Mouse (Mus musculus): ENCODE measurements at regions not wholly inside any gene's neighbourhood (a gene's known extent, or its start where the extent isn't known, plus 50 kb on each side); places are given as distances from the start of the nearest gene placed in this dataset.

- 69% methylated on average over 6 of the region's 6 CpGs for WGBS
- ATAC-seq = no peak
These were observed 262.1 kb downstream of the Cog6 start for GRCm38 (mm10) chr3:52754978-52755377.

GRCm38 (mm10) chr3:52754401-52754800, 262.6 kb downstream of the Cog6 start:
- DNase-seq (ENCODE audit: low spot score) (no peak), ATAC-seq (no peak)
- no peaks in the 10 kb centered on the region for H3K4me1 ChIP-seq (ENCODE audit: control insufficient read depth, insufficient read depth, low read length)
- H3K27me3 ChIP-seq (replicated peaks; ENCODE audit: control insufficient read depth, insufficient read depth, low read length) = no peaks in the 10 kb centered on the region
- no peaks in the 10 kb centered on the region for H3K9me3 ChIP-seq (replicated peaks; ENCODE audit: control insufficient read depth, low read length)
- no peaks in the 10 kb centered on the region for H3K36me3 ChIP-seq (ENCODE audit: control insufficient read depth, insufficient read depth, low read length)
- no peak overlapping the region for H3K9ac ChIP-seq (ENCODE audit: low read length)
- no peak overlapping the region for H3K4me3 ChIP-seq (ENCODE audit: low read depth, low read length)
- H3K4me2 ChIP-seq (ENCODE audit: low read length) = no peak overlapping the region
- 72% methylated on average over 4 of the region's 4 CpGs for WGBS
- no peak overlapping the region for H3K27ac ChIP-seq (ENCODE audit: low read depth, low read length)

More at GRCm38 (mm10) chr3:52754978-52755377, 262.1 kb downstream of the Cog6 start:
- no peak overlapping the region for H3K4me2 ChIP-seq (ENCODE audit: low read length)
- no peaks in the 10 kb centered on the region for H3K4me1 ChIP-seq (ENCODE audit: control insufficient read depth, insufficient read depth, low read length)
- H3K4me3 ChIP-seq (ENCODE audit: low read depth, low read length) = no peak overlapping the region
- no peaks in the 10 kb centered on the region for H3K36me3 ChIP-seq (ENCODE audit: control insufficient read depth, insufficient read depth, low read length)
- H3K9me3 ChIP-seq (replicated peaks; ENCODE audit: control insufficient read depth, low read length) = no peaks in the 10 kb centered on the region
- H3K27ac ChIP-seq (ENCODE audit: low read depth, low read length) = no peak overlapping the region
- DNase-seq (ENCODE audit: low spot score) = no peak
- H3K9ac ChIP-seq (ENCODE audit: low read length) = no peak overlapping the region
- no peaks in the 10 kb centered on the region for H3K27me3 ChIP-seq (replicated peaks; ENCODE audit: control insufficient read depth, insufficient read depth, low read length)

DNA sequence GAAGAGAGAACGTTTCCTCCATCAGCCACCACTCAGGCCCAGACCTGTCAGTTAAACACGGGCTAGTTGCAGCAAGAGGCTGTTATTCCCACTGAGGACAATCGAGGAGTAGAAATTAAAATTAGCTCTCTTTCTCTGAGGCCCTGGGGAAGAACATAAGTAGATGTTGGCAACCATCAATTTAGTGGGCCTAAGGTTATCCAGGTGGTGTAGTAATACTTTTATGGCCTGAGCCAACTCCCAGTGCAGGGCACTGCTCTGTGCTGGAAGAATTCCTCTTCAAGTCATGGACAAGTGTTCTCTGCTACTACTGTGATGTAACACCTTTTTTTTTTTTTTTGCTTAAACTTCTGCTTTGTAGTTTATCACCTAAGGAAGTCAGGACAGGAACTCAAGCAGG, 270.1 kb downstream of the Cog6 start:
- H3K27me3 ChIP-seq (replicated peaks; ENCODE audit: control insufficient read depth, insufficient read depth, low read length) = no peaks in the 10 kb centered on the region
- ATAC-seq = no peak

GRCm38 (mm10) chr3:52744334-52744733, 272.7 kb downstream of the Cog6 start:
- peak; percentile 83 for DNase-seq (ENCODE audit: low spot score)
- peaks cover 8% of the 10 kb centered on the region; the same call in 1 of the 2 replicates for H3K4me1 ChIP-seq (ENCODE audit: control insufficient read depth, insufficient read depth, low read length)

More for the DNA sequence above, 270.1 kb downstream of the Cog6 start:
- Histone ChIP-seq H3K4me1 (ENCODE audit: control insufficient read depth, insufficient read depth, low read length) (0 out of 2 replicates have a peak, but pooled peaks cover 3% of the 10 kb centered on the region), H3K9ac (ENCODE audit: low read length) (no peak overlapping the region), H3K27ac (ENCODE audit: low read depth, low read length) (no peak overlapping the region), H3K36me3 (ENCODE audit: control insufficient read depth, insufficient read depth, low read length) (no peaks in the 10 kb centered on the region), H3K4me3 (ENCODE audit: low read depth, low read length) (no peak overlapping the region), H3K4me2 (ENCODE audit: low read length) (no peak overlapping the region), H3K9me3 (replicated peaks; ENCODE audit: control insufficient read depth, low read length) (no peaks in the 10 kb centered on the region)
- 67% methylated on average over 3 of the region's 3 CpGs for WGBS
- no peak for DNase-seq (ENCODE audit: low spot score)

GRCm38 (mm10) chr3:52740466-52741026, 276.5 kb downstream of the Cog6 start:
- Histone ChIP-seq H3K27ac (ENCODE audit: low read depth, low read length) (no peak overlapping the region), H3K9ac (ENCODE audit: low read length) (no peak overlapping the region), H3K4me2 (ENCODE audit: low read length) (no peak overlapping the region), H3K9me3 (replicated peaks; ENCODE audit: control insufficient read depth, low read length) (no peaks in the 10 kb centered on the region), H3K4me3 (ENCODE audit: low read depth, low read length) (no peak overlapping the region), H3K27me3 (replicated peaks; ENCODE audit: control insufficient read depth, insufficient read depth, low read length) (no peaks in the 10 kb centered on the region), H3K36me3 (ENCODE audit: control insufficient read depth, insufficient read depth, low read length) (no peaks in the 10 kb centered on the region), H3K4me1 (ENCODE audit: control insufficient read depth, insufficient read depth, low read length) (peaks cover 8% of the 10 kb centered on the region; the same call in 1 of the 2 replicates)
- whole genome bisulfite sequencing = 43% methylated on average over 9 of the region's 9 CpGs
- ATAC-seq (peak; percentile 74), DNase-seq (ENCODE audit: low spot score) (peak; percentile 78)

More at GRCm38 (mm10) chr3:52744334-52744733, 272.7 kb downstream of the Cog6 start:
- no peaks in the 10 kb centered on the region for H3K27me3 ChIP-seq (replicated peaks; ENCODE audit: control insufficient read depth, insufficient read depth, low read length)
- no peak overlapping the region for H3K27ac ChIP-seq (ENCODE audit: low read depth, low read length)
- no peaks in the 10 kb centered on the region for H3K36me3 ChIP-seq (ENCODE audit: control insufficient read depth, insufficient read depth, low read length)
- H3K4me3 ChIP-seq (ENCODE audit: low read depth, low read length) = no peak overlapping the region
- H3K9me3 ChIP-seq (replicated peaks; ENCODE audit: control insufficient read depth, low read length) = no peaks in the 10 kb centered on the region
- no peak overlapping the region for H3K4me2 ChIP-seq (ENCODE audit: low read length)
- no peak overlapping the region for H3K9ac ChIP-seq (ENCODE audit: low read length)
- peak; percentile 79; the same call in 1 of the 2 replicates for ATAC-seq
- 66% methylated on average over 8 of the region's 8 CpGs for WGBS

DNA sequence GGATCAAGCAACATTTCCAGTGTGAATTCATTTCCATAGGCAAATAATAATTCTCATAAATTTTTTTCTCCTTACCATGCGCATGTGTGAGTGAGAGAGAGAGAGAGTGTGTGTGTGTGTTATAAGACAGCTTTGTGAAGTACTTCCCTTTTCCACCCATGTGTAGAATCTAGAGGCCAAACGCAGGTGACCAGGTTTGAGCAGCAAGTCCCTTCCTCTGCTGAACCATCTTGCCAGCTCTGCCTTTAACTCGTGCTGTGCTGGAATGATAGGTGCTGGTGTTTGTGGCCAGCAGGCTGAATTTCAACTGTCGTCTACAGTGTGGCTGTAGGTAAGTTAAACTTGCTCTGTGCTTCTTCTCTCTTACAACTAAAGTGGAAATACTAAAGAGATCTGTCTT, 277.5 kb downstream of the Cog6 start:
- H3K4me1 ChIP-seq (ENCODE audit: control insufficient read depth, insufficient read depth, low read length) = peaks cover 8% of the 10 kb centered on the region; the same call in 1 of the 2 replicates
- no peak overlapping the region for H3K9ac ChIP-seq (ENCODE audit: low read length)
- no peak for DNase-seq (ENCODE audit: low spot score)
- WGBS = 82% methylated on average over 4 of the region's 4 CpGs
- H3K27ac ChIP-seq (ENCODE audit: low read depth, low read length) = no peak overlapping the region
- H3K27me3 ChIP-seq (replicated peaks; ENCODE audit: control insufficient read depth, insufficient read depth, low read length) = no peaks in the 10 kb centered on the region
- no peak overlapping the region for H3K4me2 ChIP-seq (ENCODE audit: low read length)
- no peak overlapping the region for H3K4me3 ChIP-seq (ENCODE audit: low read depth, low read length)
- H3K36me3 ChIP-seq (ENCODE audit: control insufficient read depth, insufficient read depth, low read length) = no peaks in the 10 kb centered on the region
- H3K9me3 ChIP-seq (replicated peaks; ENCODE audit: control insufficient read depth, low read length) = no peaks in the 10 kb centered on the region
- ATAC-seq = no peak

GRCm38 (mm10) chr3:52738386-52738785, 278.7 kb downstream of the Cog6 start:
- WGBS = 54% methylated on average over 5 of the region's 5 CpGs
- peak; percentile 20 for DNase-seq (ENCODE audit: low spot score)

GRCm38 (mm10) chr3:52735939-52736338, 281.1 kb downstream of the Cog6 start:
- WGBS = 93% methylated on average over 7 of the region's 7 CpGs
- no peak overlapping the region for H3K27ac ChIP-seq (ENCODE audit: low read depth, low read length)
- no peak overlapping the region for H3K4me2 ChIP-seq (ENCODE audit: low read length)
- no peaks in the 10 kb centered on the region for H3K27me3 ChIP-seq (replicated peaks; ENCODE audit: control insufficient read depth, insufficient read depth, low read length)
- no peak overlapping the region for H3K9ac ChIP-seq (ENCODE audit: low read length)
- H3K36me3 ChIP-seq (ENCODE audit: control insufficient read depth, insufficient read depth, low read length) = no peaks in the 10 kb centered on the region
- no peak overlapping the region for H3K4me3 ChIP-seq (ENCODE audit: low read depth, low read length)
- no peak for DNase-seq (ENCODE audit: low spot score)
- peaks cover 5% of the 10 kb centered on the region; the same call in 1 of the 2 replicates for H3K4me1 ChIP-seq (ENCODE audit: control insufficient read depth, insufficient read depth, low read length)
- no peak for ATAC-seq
- no peaks in the 10 kb centered on the region for H3K9me3 ChIP-seq (replicated peaks; ENCODE audit: control insufficient read depth, low read length)

More at GRCm38 (mm10) chr3:52738386-52738785, 278.7 kb downstream of the Cog6 start:
- Histone ChIP-seq H3K9me3 (replicated peaks; ENCODE audit: control insufficient read depth, low read length) (no peaks in the 10 kb centered on the region), H3K4me3 (ENCODE audit: low read depth, low read length) (no peak overlapping the region), H3K27me3 (replicated peaks; ENCODE audit: control insufficient read depth, insufficient read depth, low read length) (no peaks in the 10 kb centered on the region), H3K36me3 (ENCODE audit: control insufficient read depth, insufficient read depth, low read length) (no peaks in the 10 kb centered on the region), H3K9ac (ENCODE audit: low read length) (no peak overlapping the region), H3K4me2 (ENCODE audit: low read length) (no peak overlapping the region), H3K4me1 (ENCODE audit: control insufficient read depth, insufficient read depth, low read length) (peaks cover 5% of the 10 kb centered on the region; the same call in 1 of the 2 replicates), H3K27ac (ENCODE audit: low read depth, low read length) (no peak overlapping the region)
- no peak for ATAC-seq

DNA sequence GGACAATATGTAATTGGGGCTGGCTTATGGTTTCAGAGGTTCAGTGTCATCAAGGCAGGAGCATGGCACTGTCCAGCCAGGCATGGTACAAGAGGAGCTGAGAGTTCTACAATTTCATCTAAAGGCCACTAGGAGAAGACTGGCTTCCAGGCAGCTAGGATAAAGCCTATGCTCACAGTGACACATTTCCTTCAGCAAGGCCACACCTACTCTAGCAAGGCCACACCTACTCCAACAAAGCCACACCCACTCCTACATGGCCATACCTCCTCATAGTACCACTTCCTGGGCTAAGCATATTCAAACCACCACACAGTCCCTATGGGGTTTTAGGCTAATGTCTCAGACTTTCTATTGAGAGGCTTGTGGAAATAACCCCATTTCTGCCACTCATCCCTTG, 285.1 kb downstream of the Cog6 start:
- no peaks in the 10 kb centered on the region for H3K27me3 ChIP-seq (replicated peaks; ENCODE audit: control insufficient read depth, insufficient read depth, low read length)
- no peaks in the 10 kb centered on the region for H3K36me3 ChIP-seq (ENCODE audit: control insufficient read depth, insufficient read depth, low read length)
- H3K9ac ChIP-seq (ENCODE audit: low read length) = no peak overlapping the region
- no peak overlapping the region for H3K4me3 ChIP-seq (ENCODE audit: low read depth, low read length)
- H3K27ac ChIP-seq (ENCODE audit: low read depth, low read length) = no peak overlapping the region
- H3K4me2 ChIP-seq (ENCODE audit: low read length) = no peak overlapping the region
- ATAC-seq (no peak), DNase-seq (ENCODE audit: low spot score) (no peak)
- H3K9me3 ChIP-seq (replicated peaks; ENCODE audit: control insufficient read depth, low read length) = no peaks in the 10 kb centered on the region
- no peaks in the 10 kb centered on the region for H3K4me1 ChIP-seq (ENCODE audit: control insufficient read depth, insufficient read depth, low read length)
